Mouse (Mus musculus) testis, adult 2 months (tissue): ENCODE results near the gene Ppp1r14b.

ENCODE experiments used
- CTCF ChIP-seq: fragments of 200-500 bp; IDR thresholded peaks from 2 replicates; pipeline ENCODE4 v1.5.1; 2012; ENCODE audit warnings: low read depth, mild to moderate bottlenecking, inconsistent platforms, low read length, moderate library complexity; ENCODE audit not compliant: control insufficient read depth, insufficient read depth, insufficient replicate concordance
- POLR2A ChIP-seq: fragments of 200-500 bp; IDR thresholded peaks from 2 replicates; pipeline ENCODE4 v1.6.1; 2012; ENCODE audit warnings: low read depth, mild to moderate bottlenecking, inconsistent platforms, low read length, moderate library complexity; ENCODE audit not compliant: control insufficient read depth

- TF ChIP-seq POLR2A: no peak
- TF ChIP-seq CTCF: peak; percentile 14; the same call in 1 of the 2 replicates
These were observed 38.5 kb upstream of the Ppp1r14b start for GRCm38 (mm10) chr19:6936299-6936698.
